Mouse (Mus musculus): ENCODE data around the gene Twnk. TPM values are rescaled to one million over a fixed set of nuclear protein-coding genes. Genes with fewer than 3 reads are reported as not detected.
"Not testable (repeated sequence)": the region's sequence is repeated elsewhere in the genome, so short reads cannot be mapped to it uniquely, and the experiment has no call there.

Gene Twnk
- polyA plus RNA-seq, 1 experiment = 13.5 TPM

DNA sequence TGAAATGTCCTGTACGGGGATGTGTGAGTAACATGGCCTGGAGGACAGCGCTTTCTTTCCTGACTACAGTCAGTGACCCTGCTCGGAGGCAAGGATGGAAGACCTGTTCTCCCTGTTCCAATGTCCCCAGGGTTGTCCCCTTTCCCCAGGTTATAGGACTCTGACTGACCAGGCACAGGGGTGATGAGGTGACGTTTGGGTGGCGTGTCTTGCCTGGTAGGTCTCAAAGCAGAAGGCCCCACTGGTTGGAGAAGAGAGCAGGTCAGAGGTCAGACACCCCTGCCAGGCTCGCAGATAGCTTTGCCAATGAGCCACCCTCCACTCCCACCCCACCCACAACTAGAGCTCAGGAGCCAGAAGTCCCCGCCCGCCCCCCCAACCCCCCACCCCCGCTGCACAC, 24.1 kb downstream of the Twnk start:
- 67% methylated on average over 9 of the region's 9 CpGs for WGBS
- no peak for TF ChIP-seq CTCF (IDR thresholded peaks at IDR 0.05; ENCODE audit: control insufficient read depth, insufficient read depth, low read length)
- no peak for TF ChIP-seq POLR2A (IDR thresholded peaks at IDR 0.05; ENCODE audit: borderline replicate concordance, control insufficient read depth, low read depth, low read length)
- no peak overlapping the region for H3K4me3 ChIP-seq (replicated peaks; ENCODE audit: control insufficient read depth, low read depth, low read length)
- no peaks in the 10 kb centered on the region for H3K4me1 ChIP-seq (ENCODE audit: control insufficient read depth, insufficient read depth, low read length)
- no peak overlapping the region for H3K27ac ChIP-seq (ENCODE audit: control insufficient read depth, insufficient read depth, low read depth, low read length, poor library complexity)

DNA sequence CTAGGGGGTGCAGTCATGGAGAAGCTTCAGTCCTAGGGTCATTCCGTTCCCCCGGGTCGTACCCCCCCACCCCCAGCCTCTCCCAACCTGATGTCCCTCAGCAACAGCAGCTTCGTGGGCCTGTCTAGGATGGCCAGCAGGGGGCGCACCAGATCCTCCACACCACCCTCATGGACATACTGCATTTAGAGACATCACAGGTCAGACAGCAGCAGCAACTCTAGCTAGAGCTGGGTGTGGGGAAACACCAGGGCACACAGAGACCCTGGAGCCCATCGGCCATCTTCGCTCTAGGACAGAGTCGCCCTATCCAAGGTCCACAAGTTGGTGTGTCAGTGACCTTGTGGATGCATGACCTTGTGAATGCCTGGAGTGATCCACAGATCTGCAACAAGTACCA, 24.6 kb downstream of the Twnk start:
- H3K4me3 ChIP-seq (replicated peaks; ENCODE audit: control insufficient read depth, low read depth, low read length) = no peak overlapping the region

DNA sequence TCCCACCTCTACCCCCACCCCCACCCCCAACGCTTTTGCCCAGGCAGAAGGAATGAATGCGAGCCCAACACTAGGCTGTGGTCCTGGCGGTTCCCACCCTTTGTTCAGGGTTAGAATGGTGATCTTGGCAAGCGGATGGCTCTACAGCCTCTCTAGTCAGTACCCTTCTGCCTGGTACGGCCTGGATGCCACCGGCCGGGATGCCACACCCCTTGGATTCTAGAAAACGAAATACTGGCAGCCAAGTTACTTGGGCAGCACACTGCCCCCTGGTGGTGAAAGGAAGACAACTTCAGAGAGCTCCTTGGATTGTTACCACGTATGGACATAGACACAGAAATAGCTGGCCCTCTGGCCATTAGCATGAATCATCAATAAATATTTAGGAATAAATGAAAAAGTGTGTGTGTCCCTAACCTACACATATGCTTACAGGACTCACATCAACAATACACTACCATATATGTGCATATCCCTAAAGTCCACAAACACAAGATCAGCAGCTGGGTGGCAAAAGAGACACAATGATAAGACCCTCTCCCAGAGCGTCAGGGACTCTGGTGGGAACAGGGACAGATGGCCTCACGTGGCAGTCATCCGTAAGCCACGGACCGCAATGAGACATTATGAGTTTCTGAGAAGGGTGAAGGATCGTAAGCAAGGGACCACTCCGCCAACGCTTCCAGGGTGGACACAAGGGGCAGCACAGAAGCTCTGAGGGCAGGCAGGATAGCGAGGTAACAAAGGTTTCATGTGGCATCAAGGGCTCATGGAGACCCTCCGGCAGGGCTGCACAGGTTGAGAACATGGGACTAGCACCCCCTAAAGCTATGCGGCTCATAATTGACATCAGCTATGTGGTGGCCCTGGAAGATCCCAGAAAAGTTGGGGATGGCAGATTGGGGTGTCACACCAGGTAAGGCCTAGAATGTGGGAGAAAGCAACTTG, 25.6 kb downstream of the Twnk start:
- Histone ChIP-seq H3K4me1 (ENCODE audit: control insufficient read depth, insufficient read depth, low read length) (no peaks in the 10 kb centered on the region), H3K4me3 (replicated peaks; ENCODE audit: control insufficient read depth, low read depth, low read length) (peak overlapping the region; percentile 14), H3K27ac (ENCODE audit: control insufficient read depth, insufficient read depth, low read depth, low read length, poor library complexity) (no peak overlapping the region)
- 40% methylated on average over 20 of the region's 20 CpGs for WGBS
- TF ChIP-seq POLR2A (IDR thresholded peaks at IDR 0.05; ENCODE audit: borderline replicate concordance, control insufficient read depth, low read depth, low read length) = no peak
- peak; percentile 77 for TF ChIP-seq CTCF (IDR thresholded peaks at IDR 0.05; ENCODE audit: control insufficient read depth, insufficient read depth, low read length)

More for the DNA sequence above, 24.6 kb downstream of the Twnk start:
- TF ChIP-seq POLR2A (IDR thresholded peaks at IDR 0.05; ENCODE audit: borderline replicate concordance, control insufficient read depth, low read depth, low read length) (no peak), CTCF (IDR thresholded peaks at IDR 0.05; ENCODE audit: control insufficient read depth, insufficient read depth, low read length) (peak; percentile 89)
- no peak overlapping the region for H3K27ac ChIP-seq (ENCODE audit: control insufficient read depth, insufficient read depth, low read depth, low read length, poor library complexity)
- 23% methylated on average over 8 of the region's 8 CpGs for WGBS
- no peaks in the 10 kb centered on the region for H3K4me1 ChIP-seq (ENCODE audit: control insufficient read depth, insufficient read depth, low read length)

DNA sequence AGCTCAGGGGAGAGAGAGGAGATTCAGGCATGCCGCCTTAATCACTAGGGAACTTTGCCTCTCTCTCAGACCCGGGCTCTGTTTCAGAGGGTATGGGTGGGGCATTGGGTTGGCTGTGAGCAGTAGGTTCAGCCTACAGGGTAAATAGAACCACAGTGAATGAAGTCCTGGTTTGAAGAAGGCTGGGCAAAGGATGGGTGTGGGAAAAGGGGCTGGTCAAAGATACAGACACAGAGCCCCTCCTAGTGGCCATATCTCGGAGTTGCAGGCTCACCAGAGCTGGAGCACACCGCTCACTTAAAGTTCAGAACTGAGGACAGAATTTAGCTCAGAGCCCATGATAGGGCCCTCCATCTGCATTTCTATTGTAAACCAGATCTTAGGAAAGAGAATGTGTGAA, 26.3 kb downstream of the Twnk start:
- Histone ChIP-seq H3K4me3 (replicated peaks; ENCODE audit: control insufficient read depth, low read depth, low read length) (no peak overlapping the region), H3K27ac (ENCODE audit: control insufficient read depth, insufficient read depth, low read depth, low read length, poor library complexity) (no peak overlapping the region), H3K4me1 (ENCODE audit: control insufficient read depth, insufficient read depth, low read length) (no peaks in the 10 kb centered on the region)
- 29% methylated on average over 4 of the region's 4 CpGs for WGBS
- peak; percentile 80 for TF ChIP-seq CTCF (IDR thresholded peaks at IDR 0.05; ENCODE audit: control insufficient read depth, insufficient read depth, low read length)
- TF ChIP-seq POLR2A (IDR thresholded peaks at IDR 0.05; ENCODE audit: borderline replicate concordance, control insufficient read depth, low read depth, low read length) = no peak

DNA sequence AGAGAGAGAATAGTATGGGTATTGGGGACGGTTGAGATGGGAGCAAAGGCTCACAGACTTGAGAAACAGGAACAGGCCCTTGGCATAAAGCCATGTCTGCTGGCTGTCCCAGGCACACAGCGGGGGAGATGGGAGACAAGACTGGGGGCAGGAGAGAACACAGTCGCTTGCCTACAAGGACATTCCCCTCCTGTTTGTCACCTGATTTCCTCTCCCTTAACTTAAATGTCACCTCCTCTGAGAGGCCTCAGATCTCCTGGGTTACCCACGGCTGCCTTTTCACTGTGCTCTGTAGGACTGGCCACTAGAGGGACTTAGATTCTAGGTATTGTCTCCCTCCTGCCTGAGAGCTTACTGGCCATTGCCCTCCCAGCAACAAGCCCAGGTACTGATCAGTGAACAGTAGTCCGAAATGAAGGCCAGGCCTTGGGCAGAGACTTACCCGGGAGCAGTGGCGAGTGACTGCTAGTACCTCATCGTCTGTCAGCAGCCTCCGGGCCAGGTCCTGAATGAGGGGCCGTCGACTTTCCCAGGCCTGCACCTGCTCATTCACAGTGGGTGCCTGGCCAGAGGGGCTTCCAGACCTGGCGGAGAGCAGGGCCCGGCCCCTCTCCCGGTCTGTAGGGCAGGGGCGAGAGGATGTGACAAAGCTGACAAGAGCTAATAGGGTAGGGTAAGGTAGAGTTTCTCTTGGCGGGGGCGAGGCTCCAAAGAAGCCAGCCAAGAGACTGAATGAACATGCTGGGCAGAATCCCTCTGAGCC, 27.3 kb downstream of the Twnk start:
- Histone ChIP-seq H3K27ac (ENCODE audit: control insufficient read depth, insufficient read depth, low read depth, low read length, poor library complexity) (no peak overlapping the region; the same call in 1 of the 2 replicates), H3K4me1 (ENCODE audit: control insufficient read depth, insufficient read depth, low read length) (no peaks in the 10 kb centered on the region), H3K4me3 (replicated peaks; ENCODE audit: control insufficient read depth, low read depth, low read length) (no peak overlapping the region)
- no peak for TF ChIP-seq POLR2A (IDR thresholded peaks at IDR 0.05; ENCODE audit: borderline replicate concordance, control insufficient read depth, low read depth, low read length)
- TF ChIP-seq CTCF (IDR thresholded peaks at IDR 0.05; ENCODE audit: control insufficient read depth, insufficient read depth, low read length) = no peak
- 55% methylated on average over 17 of the region's 17 CpGs for WGBS

DNA sequence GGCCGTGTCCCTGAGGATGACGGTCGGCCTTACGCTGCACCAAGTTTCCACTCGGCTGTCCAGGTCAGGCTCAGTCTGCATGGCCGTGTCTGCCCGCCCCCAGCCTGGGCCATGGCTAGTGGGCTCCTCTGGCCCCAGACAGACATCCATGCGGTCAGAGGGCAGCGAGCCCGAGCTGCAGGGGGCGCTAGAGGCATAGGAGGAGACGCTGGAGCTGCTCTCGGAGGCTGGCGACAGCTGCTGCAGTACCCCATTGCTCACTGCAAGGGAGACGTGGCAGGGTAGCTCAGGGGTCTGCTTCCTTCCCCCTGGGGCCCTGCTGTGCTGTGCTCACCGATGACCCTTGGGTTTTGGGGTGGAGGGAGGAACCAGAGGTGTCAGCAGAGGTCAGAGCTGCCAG, 31.4 kb downstream of the Twnk start:
- 44% methylated on average over 16 of the region's 16 CpGs for WGBS
- Histone ChIP-seq H3K4me3 (replicated peaks; ENCODE audit: control insufficient read depth, low read depth, low read length) (no peak overlapping the region), H3K4me1 (ENCODE audit: control insufficient read depth, insufficient read depth, low read length) (no peaks in the 10 kb centered on the region), H3K27ac (ENCODE audit: control insufficient read depth, insufficient read depth, low read depth, low read length, poor library complexity) (no peak overlapping the region)
- TF ChIP-seq POLR2A (IDR thresholded peaks at IDR 0.05; ENCODE audit: borderline replicate concordance, control insufficient read depth, low read depth, low read length) = no peak
- peak; percentile 63 for TF ChIP-seq CTCF (IDR thresholded peaks at IDR 0.05; ENCODE audit: control insufficient read depth, insufficient read depth, low read length)

DNA sequence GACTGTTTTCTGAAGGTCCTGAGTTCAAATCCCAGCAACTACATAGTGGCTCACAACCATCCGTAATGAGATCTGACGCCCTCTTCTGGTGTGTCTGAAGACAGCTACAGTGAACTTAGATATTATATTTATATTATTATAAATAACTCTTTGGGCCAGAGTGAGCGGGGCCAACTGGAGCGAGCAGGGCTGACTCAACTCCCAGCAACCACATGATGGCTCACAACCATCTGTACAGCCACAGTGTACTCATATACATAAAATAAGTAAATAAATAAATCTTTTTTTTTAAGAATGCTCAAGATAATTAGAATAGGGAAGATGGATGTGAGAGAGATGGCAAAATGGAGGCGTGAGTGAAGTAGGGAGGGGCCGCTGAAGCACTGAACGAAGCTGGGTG, 32.7 kb downstream of the Twnk start:
- H3K4me3 ChIP-seq (replicated peaks; ENCODE audit: control insufficient read depth, low read depth, low read length); H3K27ac ChIP-seq (ENCODE audit: control insufficient read depth, insufficient read depth, low read depth, low read length, poor library complexity): not testable (repeated sequence)
- WGBS = 83% methylated on average over 7 of the region's 7 CpGs

DNA sequence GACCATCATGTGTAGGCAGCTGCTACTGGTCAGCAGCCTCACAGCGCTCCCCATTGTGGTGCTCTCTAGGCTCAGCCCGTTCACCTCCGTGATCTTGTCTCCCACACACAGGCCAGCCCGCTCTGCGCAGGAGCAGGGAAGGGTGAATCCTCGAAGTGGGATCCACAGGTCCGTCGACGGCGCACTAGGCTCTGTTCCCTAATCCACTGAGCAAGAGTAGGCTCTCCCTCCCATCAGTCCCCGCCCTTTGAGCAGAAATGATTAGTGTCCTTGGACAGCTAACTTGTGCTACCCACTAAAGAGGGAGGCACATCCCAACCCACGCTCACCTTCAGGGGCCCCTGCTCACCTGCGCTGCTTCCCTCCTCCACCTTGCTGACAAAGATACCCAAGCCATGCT, 34.8 kb downstream of the Twnk start:
- H3K4me3 ChIP-seq (replicated peaks; ENCODE audit: control insufficient read depth, low read depth, low read length) = no peak overlapping the region
- WGBS = 71% methylated on average over 13 of the region's 13 CpGs
- H3K4me1 ChIP-seq (ENCODE audit: control insufficient read depth, insufficient read depth, low read length) = no peaks in the 10 kb centered on the region
- no peak for TF ChIP-seq CTCF (IDR thresholded peaks at IDR 0.05; ENCODE audit: control insufficient read depth, insufficient read depth, low read length)
- no peak for TF ChIP-seq POLR2A (IDR thresholded peaks at IDR 0.05; ENCODE audit: borderline replicate concordance, control insufficient read depth, low read depth, low read length)
- no peak overlapping the region for H3K27ac ChIP-seq (ENCODE audit: control insufficient read depth, insufficient read depth, low read depth, low read length, poor library complexity)

More for the DNA sequence above, 32.7 kb downstream of the Twnk start:
- not testable (repeated sequence) for H3K4me1 ChIP-seq (ENCODE audit: control insufficient read depth, insufficient read depth, low read length)

All from bone marrow, adult 2 months (tissue).